Mouse (Mus musculus) forebrain, postnatal 0 days (tissue): ENCODE measurements around the gene Ell. TPM values are rescaled to one million over a fixed set of nuclear protein-coding genes. Genes with fewer than 3 reads are reported as not detected.
A peak's percentile ranks its signal among the peaks of the same experiment; 100 is the strongest.

ENCODE experiments used
- ATAC-seq: fragments of 200-750 bp; cut with Nextera tagmentation; 2 replicates; pipeline ENCODE4 v1.8.0; 2017; ENCODE audit warnings: mild to moderate bottlenecking, moderate library complexity
- DNase-seq: peaks from one replicate; pipeline ENCODE4 v3.0.0-alpha.2; 2015
- H3K27ac ChIP-seq: fragments of 300-500 bp; sonication (generic); 2 replicates; pipeline ENCODE4 v1.5.1; 2014; ENCODE audit warnings: low read depth, mild to moderate bottlenecking, antibody characterized with exemption, low read length, moderate library complexity, mixed read lengths
- H3K27me3 ChIP-seq: fragments of 300-500 bp; sonication (generic); 2 replicates; pipeline ENCODE4 v1.6.1; 2014; ENCODE audit warnings: mild to moderate bottlenecking, low read length, mixed read lengths; ENCODE audit not compliant: insufficient read depth
- H3K36me3 ChIP-seq: fragments of 300-500 bp; sonication (generic); 2 replicates; pipeline ENCODE4 v1.6.1; 2014; ENCODE audit warnings: mild to moderate bottlenecking, moderate library complexity; ENCODE audit not compliant: insufficient read depth
- H3K4me1 ChIP-seq: fragments of 300-500 bp; sonication (generic); 2 replicates; pipeline ENCODE4 v1.6.1; 2014; ENCODE audit warnings: antibody characterized with exemption; ENCODE audit not compliant: insufficient read depth
- H3K4me2 ChIP-seq: fragments of 300-500 bp; sonication (generic); 2 replicates; pipeline ENCODE4 v1.6.1; 2014; ENCODE audit warnings: low read depth, mild to moderate bottlenecking, moderate library complexity
- H3K4me3 ChIP-seq: fragments of 300-500 bp; sonication (generic); 2 replicates; pipeline ENCODE4 v1.5.1; 2014; ENCODE audit warnings: low read depth, low read length, mixed read lengths
- H3K9ac ChIP-seq: fragments of 300-500 bp; sonication (generic); 2 replicates; pipeline ENCODE4 v1.6.1; 2014; ENCODE audit warnings: mild to moderate bottlenecking
- H3K9me3 ChIP-seq: fragments of 300-500 bp; sonication (generic); 2 replicates; pipeline ENCODE4 v1.6.1; 2016; ENCODE audit warnings: low read length
- CTCF ChIP-seq: sonication (generic); IDR thresholded peaks from 2 replicates; pipeline ENCODE4 v1.5.1; 2016; ENCODE audit warnings: antibody characterized with exemption, control low read depth, low read depth
- WGBS: fragments of 180-500 bp; shearing (Covaris S2); extraction: QIAGEN DNeasy Blood & Tissue Kit; methylation state at CpG from one replicate; pipeline ENCODE4 v1.1.7; 2014; 5-methylcytosine and 5-hydroxymethylcytosine counted together
- polyA plus RNA-seq: library from polyadenylated mRNA; unstranded; fragments of >200 nt; fragmentation: Nextera tagmentation; extraction: Ambion mirVana; gene quantifications from 2 replicates; pipeline ENCODE4 v1.2.1, GENCODE M21; 2015
- total RNA-seq: library from RNA; depleted of rRNA; stranded (reverse); fragments of >200 nt; gene quantifications from 2 replicates; pipeline ENCODE4 v1.2.3, GENCODE M21; 2014

Gene Ell
- total and polyA plus RNA-seq, 2 experiments from 2014 or later: 11.0 to 16.2 TPM

DNA sequence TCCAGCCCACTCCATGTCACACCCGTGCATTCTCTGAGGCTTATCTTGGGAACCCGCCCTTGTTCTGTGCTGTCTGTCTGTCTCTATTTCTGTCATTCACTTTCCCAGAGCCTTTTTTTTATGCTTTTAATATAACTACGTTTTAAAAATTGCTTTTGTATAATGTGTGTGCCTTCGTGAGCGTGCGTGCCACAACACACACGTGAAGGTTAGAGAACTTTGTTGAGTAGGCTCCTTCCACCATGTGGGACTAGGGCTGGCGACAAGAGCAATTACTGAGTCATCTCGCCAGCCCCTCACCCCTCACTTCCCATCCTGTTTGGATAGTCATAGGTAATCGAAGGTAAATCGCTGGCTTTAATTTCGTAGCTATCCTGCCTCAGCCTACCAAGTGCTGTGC, 36.7 kb upstream of the Ell start:
- peaks cover 11% of the 10 kb centered on the region; the same call in 1 of the 2 replicates for H3K4me1 ChIP-seq
- DNase-seq (no peak), ATAC-seq (no peak)
- no peak overlapping the region for H3K4me2 ChIP-seq
- no peak for TF ChIP-seq CTCF
- whole genome bisulfite sequencing: 39% methylated on average over 12 of the region's 12 CpGs
- peaks cover 13% of the 10 kb centered on the region for H3K36me3 ChIP-seq
- H3K27ac ChIP-seq: no peak overlapping the region
- H3K4me3 ChIP-seq: no peak overlapping the region
- H3K27me3 ChIP-seq: peaks cover 26% of the 10 kb centered on the region
- no peaks in the 10 kb centered on the region for H3K9me3 ChIP-seq
- H3K9ac ChIP-seq: no peak overlapping the region

DNA sequence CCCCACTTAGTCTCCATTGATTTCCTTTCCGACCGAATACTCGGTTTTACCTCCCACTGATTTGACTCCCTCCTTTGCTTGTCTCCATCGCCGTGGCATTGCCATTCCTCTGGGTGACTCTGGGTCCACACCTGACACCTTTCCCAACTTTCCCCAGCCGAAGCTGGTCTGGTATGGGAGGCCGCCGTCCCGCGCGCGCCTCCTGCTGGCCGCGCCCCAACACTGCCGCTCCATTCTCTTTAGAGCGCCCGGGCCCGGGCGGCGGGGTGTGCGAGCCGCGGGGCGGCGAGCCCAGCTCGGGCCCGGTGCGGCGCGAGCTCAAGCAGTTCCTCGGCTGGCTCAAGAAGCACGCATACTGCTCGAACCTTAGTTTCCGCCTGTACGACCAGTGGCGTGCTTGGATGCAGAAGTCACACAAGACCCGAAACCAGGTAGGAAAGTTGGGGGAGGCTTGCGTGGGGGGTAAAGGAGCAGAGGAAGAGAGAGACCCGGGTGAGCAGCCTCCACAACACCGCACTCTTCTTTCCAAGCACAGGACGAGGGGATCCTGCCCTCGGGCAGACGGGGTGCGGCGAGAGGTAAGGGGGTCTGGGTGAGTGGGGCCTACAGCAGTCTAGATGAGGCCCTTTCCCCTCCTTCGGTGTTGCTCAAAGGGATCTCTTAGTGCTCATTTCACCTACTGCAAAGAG, 36.1 kb upstream of the Ell start:
- Histone ChIP-seq H3K27ac (no peak overlapping the region), H3K4me3 (no peak overlapping the region), H3K4me1 (peaks cover 11% of the 10 kb centered on the region; the same call in 1 of the 2 replicates), H3K9me3 (no peaks in the 10 kb centered on the region), H3K4me2 (no peak overlapping the region), H3K9ac (no peak overlapping the region), H3K36me3 (peaks cover 18% of the 10 kb centered on the region), H3K27me3 (peaks cover 20% of the 10 kb centered on the region)
- 15% methylated on average over 46 of the region's 46 CpGs for WGBS
- peak; percentile 80 for TF ChIP-seq CTCF
- DNase-seq (peak; percentile 71), ATAC-seq (no peak)

DNA sequence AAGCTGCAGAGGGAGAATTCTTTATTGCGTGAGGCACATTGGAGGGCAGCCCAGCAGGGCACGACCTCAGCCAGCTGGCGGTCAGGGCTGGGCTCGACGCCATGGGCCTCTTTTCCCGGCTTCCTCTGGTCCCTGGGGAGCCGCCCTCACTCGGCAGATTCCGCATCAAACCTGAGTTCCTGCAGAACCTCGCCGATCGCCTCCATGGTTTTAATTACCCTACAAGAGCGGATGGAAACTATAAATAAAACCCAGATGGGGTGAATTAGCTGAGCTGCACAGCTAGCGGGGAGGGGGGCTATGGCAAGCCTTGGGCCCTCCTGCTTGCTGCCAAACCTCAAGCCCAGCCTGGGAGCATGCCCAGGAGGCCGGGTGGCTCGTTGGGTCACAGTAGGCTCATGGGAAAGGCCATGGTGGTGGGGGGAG, 35.0 kb upstream of the Ell start:
- Histone ChIP-seq H3K36me3 (peaks cover 24% of the 10 kb centered on the region), H3K27me3 (peaks cover 12% of the 10 kb centered on the region; the same call in 1 of the 2 replicates), H3K4me2 (no peak overlapping the region), H3K9me3 (no peaks in the 10 kb centered on the region), H3K4me1 (peaks cover 19% of the 10 kb centered on the region; the same call in 1 of the 2 replicates), H3K9ac (no peak overlapping the region), H3K4me3 (no peak overlapping the region), H3K27ac (peak overlapping the region; percentile 50)
- 47% methylated on average over 16 of the region's 16 CpGs for WGBS
- DNase-seq: no peak
- TF ChIP-seq CTCF: no peak
- ATAC-seq: no peak

DNA sequence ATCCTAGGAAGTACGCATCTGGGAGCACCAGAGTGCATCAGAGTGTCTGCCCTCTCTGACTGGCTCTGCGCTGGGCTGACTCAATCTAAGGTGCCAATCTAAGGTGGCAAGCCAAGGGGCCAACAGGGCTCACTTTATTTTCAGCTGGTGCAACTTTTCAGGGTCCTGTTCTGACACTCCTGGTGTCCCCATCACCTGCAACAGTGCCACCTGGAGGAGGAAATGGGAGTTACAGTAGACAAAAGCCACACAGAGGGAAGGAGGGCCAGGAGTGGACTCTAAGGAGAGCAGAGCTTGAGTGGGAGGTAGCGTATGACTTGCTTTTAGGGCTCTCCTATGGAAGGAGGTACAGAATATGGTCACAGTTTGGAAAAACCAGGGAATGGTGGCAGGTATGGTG, 34.4 kb upstream of the Ell start:
- peak; percentile 81 for DNase-seq
- Histone ChIP-seq H3K27me3 (peaks cover 12% of the 10 kb centered on the region; the same call in 1 of the 2 replicates), H3K9me3 (no peaks in the 10 kb centered on the region), H3K36me3 (peaks cover 24% of the 10 kb centered on the region), H3K27ac (no peak overlapping the region; the same call in 1 of the 2 replicates), H3K4me2 (no peak overlapping the region; the same call in 1 of the 2 replicates), H3K4me1 (peaks cover 23% of the 10 kb centered on the region; the same call in 1 of the 2 replicates), H3K4me3 (no peak overlapping the region), H3K9ac (no peak overlapping the region)
- no peak for ATAC-seq
- WGBS: 66% methylated on average over 3 of the region's 3 CpGs
- peak; percentile 86 for TF ChIP-seq CTCF

DNA sequence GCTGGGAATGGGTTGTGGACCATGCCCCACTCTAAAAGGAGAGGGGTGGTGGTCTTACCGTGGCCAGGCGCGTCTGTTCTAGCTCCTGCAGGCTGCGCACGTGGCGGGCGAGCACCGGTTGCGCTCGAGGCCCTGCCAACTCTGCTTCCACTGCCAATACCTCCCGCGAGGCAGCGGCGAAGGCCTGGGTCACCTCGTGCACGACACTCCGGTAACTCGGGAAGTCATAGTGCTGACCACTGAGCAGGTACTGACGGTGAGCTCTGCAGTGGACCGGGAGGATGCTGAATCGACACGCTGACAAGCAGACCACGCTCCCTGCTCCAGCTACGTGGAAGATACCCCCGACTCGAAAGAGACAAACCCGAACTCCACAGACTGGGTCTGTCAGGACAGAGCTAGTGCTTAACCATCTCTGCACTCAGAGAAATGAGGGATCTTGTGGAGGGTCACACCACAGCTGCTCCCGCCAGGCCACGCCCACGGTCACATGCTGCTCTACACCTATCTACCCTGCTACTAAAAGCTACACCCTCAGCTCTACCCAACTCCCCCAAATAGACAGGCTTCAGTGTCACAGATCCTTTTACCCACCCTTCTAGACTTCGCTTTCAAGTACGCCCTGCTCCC, 33.4 kb upstream of the Ell start:
- peak overlapping the region; percentile 93 for H3K9ac ChIP-seq
- 31% methylated on average over 30 of the region's 32 CpGs for WGBS
- DNase-seq (no peak), ATAC-seq (peak; percentile 21)
- TF ChIP-seq CTCF: no peak
- peaks cover 12% of the 10 kb centered on the region; the same call in 1 of the 2 replicates for H3K27me3 ChIP-seq
- peaks cover 23% of the 10 kb centered on the region; the same call in 1 of the 2 replicates for H3K4me1 ChIP-seq
- peak overlapping the region; percentile 83 for H3K4me2 ChIP-seq
- H3K36me3 ChIP-seq: peaks cover 24% of the 10 kb centered on the region
- H3K27ac ChIP-seq: peak overlapping the region; percentile 96
- H3K4me3 ChIP-seq: peak overlapping the region; percentile 80
- H3K9me3 ChIP-seq: no peaks in the 10 kb centered on the region

DNA sequence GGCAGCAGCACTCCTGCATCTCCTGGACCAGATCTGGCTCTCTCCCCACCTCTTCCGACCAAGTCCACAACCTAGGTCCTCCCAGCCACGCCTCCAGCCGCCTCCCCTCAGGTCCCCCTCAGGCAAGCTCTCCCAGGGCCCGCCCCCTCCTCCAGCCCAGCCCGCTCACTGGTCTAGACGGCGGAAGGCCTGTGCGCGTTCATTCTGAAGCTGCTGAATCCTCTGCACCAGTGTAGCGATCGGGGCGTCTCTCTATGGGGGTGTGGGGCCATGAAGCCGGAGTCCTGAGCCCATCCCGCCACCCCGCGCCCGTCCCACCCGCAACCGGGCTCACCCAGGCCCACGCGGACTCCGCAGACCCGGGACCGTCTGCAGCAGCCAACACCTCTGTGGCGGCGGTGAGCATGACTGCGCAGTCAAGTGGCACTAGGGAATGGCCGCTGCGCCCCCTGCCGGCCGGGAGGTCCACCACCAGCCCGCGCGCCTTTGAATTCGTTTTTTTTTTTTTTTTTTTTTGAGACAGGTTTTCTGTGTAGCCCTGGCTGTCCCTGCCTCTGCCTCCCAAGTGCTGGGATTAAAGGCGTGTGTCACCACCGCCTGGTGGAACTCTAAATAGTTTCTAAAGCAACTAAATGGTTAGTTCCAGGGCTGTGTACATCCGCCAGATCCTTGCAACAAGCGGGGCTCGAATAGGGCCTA, 32.8 kb upstream of the Ell start, which contains the start of gene Rex1bd:
Gene Rex1bd, minus strand, starts transcription at position 425 of the 699 bp plus-strand sequence.
- Histone ChIP-seq H3K4me3 (peak within 1 kb of the TSS; percentile 80), H3K9ac (peak within 1 kb of the TSS; percentile 93), H3K27ac (peak within 1 kb of the TSS; percentile 96), H3K27me3 (0 out of 2 replicates have a peak, but pooled peaks cover 12% of the 10 kb centered on the region), H3K4me1 (peaks cover 23% of the 10 kb centered on the region; the same call in 1 of the 2 replicates), H3K9me3 (no peaks in the 10 kb centered on the region), H3K36me3 (peaks cover 24% of the 10 kb centered on the region), H3K4me2 (peak within 1 kb of the TSS; percentile 83)
- ATAC-seq: peak; percentile 83
- WGBS: 4% methylated on average over 40 of the region's 40 CpGs
- peak; percentile 96 for DNase-seq
- TF ChIP-seq CTCF: peak; percentile 95
